Mouse (Mus musculus) forebrain, embryonic 13.5 days (tissue): Measurements from ENCODE around the gene Tsx. TPM values are rescaled to one million over a fixed set of nuclear protein-coding genes. Genes with fewer than 3 reads are reported as not detected.
"Not testable (repeated sequence)": the region's sequence is repeated elsewhere in the genome, so short reads cannot be mapped to it uniquely, and the experiment has no call there.

Experiments
- ATAC-seq: fragments of 200-750 bp; cut with Nextera tagmentation; 2 replicates; pipeline ENCODE4 v1.8.0; 2017
- H3K27ac ChIP-seq: fragments of 300-500 bp; sonication (generic); 2 replicates; pipeline ENCODE4 v1.5.1; 2015; ENCODE audit warnings: inconsistent platforms, mild to moderate bottlenecking, moderate library complexity
- H3K27me3 ChIP-seq: fragments of 300-500 bp; sonication (generic); 2 replicates; pipeline ENCODE4 v1.6.1; 2015; ENCODE audit warnings: mild to moderate bottlenecking, inconsistent platforms
- H3K36me3 ChIP-seq: fragments of 300-500 bp; sonication (generic); 2 replicates; pipeline ENCODE4 v1.6.1; 2015; ENCODE audit warnings: mild to moderate bottlenecking, inconsistent platforms; ENCODE audit not compliant: poor library complexity, severe bottlenecking
- H3K4me1 ChIP-seq: fragments of 300-500 bp; sonication (generic); 2 replicates; pipeline ENCODE4 v1.6.1; 2015; ENCODE audit warnings: inconsistent platforms
- H3K4me2 ChIP-seq: fragments of 300-500 bp; sonication (generic); 2 replicates; pipeline ENCODE4 v1.6.1; 2015; ENCODE audit warnings: inconsistent platforms, mild to moderate bottlenecking, moderate library complexity
- H3K4me3 ChIP-seq: fragments of 300-500 bp; sonication (generic); 2 replicates; pipeline ENCODE4 v1.5.1; 2015; ENCODE audit warnings: mild to moderate bottlenecking, inconsistent platforms
- H3K9ac ChIP-seq: fragments of 300-500 bp; sonication (generic); 2 replicates; pipeline ENCODE4 v1.6.1; 2015; ENCODE audit warnings: mild to moderate bottlenecking, inconsistent platforms
- H3K9me3 ChIP-seq: fragments of 300-500 bp; sonication (generic); replicated peaks from 2 replicates; pipeline ENCODE4 v1.6.1; 2016; ENCODE audit warnings: inconsistent platforms
- WGBS: fragments of 180-500 bp; shearing (Covaris S2); methylation state at CpG from one replicate; pipeline ENCODE4 v1.1.7; 2015; 5-methylcytosine and 5-hydroxymethylcytosine counted together
- polyA plus RNA-seq: library from polyadenylated mRNA; unstranded; fragments of >200 nt; fragmentation: Nextera tagmentation; extraction: Ambion mirVana; gene quantifications from 2 replicates; pipeline ENCODE4 v1.2.1, GENCODE M21; 2015

The Tsx gene
- polyA plus RNA-seq, 1 experiment from 2014 or later: 0.77 TPM

DNA sequence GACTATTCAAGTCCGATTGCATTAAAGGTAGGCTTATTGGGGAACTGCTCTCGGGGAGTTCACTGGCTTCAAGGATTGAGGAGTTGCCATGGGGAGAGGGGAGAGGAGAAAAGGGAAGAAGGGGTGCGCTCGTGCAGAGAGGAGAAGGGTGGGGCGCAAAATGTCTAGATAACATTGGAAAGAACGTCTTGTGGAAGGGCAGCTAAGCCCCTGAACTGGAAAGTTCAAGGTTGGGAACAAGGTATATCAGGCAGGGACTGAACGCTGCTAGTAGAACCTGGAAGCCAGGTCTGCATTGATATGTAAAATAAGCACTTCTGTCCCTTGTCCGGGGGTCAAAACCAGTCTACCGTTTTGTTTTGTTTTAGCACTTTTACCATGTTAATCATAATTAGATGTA, 23.8 kb downstream of the Tsx start:
- 17% methylated on average over 9 of the region's 9 CpGs for WGBS
- peaks cover 35% of the 10 kb centered on the region for H3K27me3 ChIP-seq
- no peak overlapping the region for H3K4me3 ChIP-seq

DNA sequence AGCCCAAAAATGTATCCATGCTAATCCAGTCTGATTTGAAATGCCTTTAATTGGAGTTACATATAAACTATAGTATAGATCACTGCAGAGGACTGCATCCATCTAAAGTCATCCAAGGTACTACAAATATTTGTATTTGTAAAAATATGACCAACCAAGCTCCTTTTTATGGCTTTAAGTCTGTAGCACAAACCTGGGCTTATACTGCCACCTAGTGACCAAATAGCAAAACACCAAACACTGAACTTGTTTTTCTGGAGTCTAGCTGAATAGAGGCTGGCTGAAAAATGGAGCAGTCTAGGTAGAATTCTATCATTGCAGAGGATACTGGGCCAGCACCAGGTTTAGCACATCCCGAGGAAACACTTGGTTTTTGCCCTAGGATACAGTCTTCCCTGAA, 26.5 kb downstream of the Tsx start:
- Histone ChIP-seq H3K4me3 (no peak overlapping the region), H3K27ac (no peak overlapping the region), H3K9me3 (no peaks in the 10 kb centered on the region), H3K9ac (no peak overlapping the region), H3K4me1 (no peaks in the 10 kb centered on the region), H3K27me3 (peaks cover 34% of the 10 kb centered on the region), H3K4me2 (no peak overlapping the region), H3K36me3 (no peaks in the 10 kb centered on the region)
- ATAC-seq: 0 out of 2 replicates have a peak, but pooled peaks have one; percentile 30
- WGBS: 0% methylated on average over 1 of the region's 1 CpGs

More for the DNA sequence above, 23.8 kb downstream of the Tsx start:
- Histone ChIP-seq H3K4me2 (no peak overlapping the region), H3K9ac (no peak overlapping the region), H3K9me3 (no peaks in the 10 kb centered on the region), H3K36me3 (no peaks in the 10 kb centered on the region), H3K27ac (no peak overlapping the region), H3K4me1 (no peaks in the 10 kb centered on the region)
- no peak for ATAC-seq

- no peaks in the 10 kb centered on the region for H3K36me3 ChIP-seq
- WGBS: 38% methylated on average over 7 of the region's 7 CpGs
- H3K27me3 ChIP-seq: peaks cover 39% of the 10 kb centered on the region
- H3K4me2 ChIP-seq: no peak overlapping the region
- H3K9ac ChIP-seq: no peak overlapping the region
- no peak overlapping the region for H3K27ac ChIP-seq
- H3K4me3 ChIP-seq: no peak overlapping the region
- ATAC-seq: no peak
- no peaks in the 10 kb centered on the region for H3K4me1 ChIP-seq
- no peaks in the 10 kb centered on the region for H3K9me3 ChIP-seq
Observed at GRCm38 (mm10) chrX:103443755-103444154, 29.5 kb downstream of the Tsx start.

GRCm38 (mm10) chrX:103447539-103448169, 33.4 kb downstream of the Tsx start:
- Histone ChIP-seq H3K36me3 (no peaks in the 10 kb centered on the region), H3K4me2 (peak overlapping the region; percentile 69), H3K27ac (no peak overlapping the region), H3K4me1 (no peaks in the 10 kb centered on the region), H3K9me3 (no peaks in the 10 kb centered on the region), H3K4me3 (peak overlapping the region; percentile 38), H3K27me3 (peaks cover 41% of the 10 kb centered on the region), H3K9ac (peak overlapping the region; percentile 50)
- WGBS: 10% methylated on average over 34 of the region's 34 CpGs
- no peak for ATAC-seq

DNA sequence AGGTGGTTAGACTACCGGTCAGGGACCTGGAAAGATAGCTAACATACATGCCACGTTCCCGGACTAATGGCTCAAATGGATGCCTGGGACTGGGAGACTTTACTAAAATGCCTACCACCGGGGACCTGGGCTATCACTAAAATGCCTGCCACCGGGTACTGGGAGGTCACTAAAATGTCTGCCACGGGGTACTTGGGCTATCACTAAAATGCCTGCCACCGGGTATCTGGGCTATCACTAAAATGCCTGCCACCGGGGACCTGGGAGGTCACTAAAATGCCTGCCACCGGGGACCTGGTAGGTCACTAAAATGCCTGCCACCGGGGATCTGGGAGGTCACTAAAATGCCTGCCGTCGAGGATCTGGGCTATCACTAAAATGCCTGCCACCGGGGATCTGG, 34.2 kb downstream of the Tsx start:
- not testable (repeated sequence) for ATAC-seq, H3K4me1 ChIP-seq, H3K9me3 ChIP-seq, H3K4me3 ChIP-seq, H3K36me3 ChIP-seq, H3K27ac ChIP-seq, H3K9ac ChIP-seq
- 52% methylated on average over 10 of the region's 13 CpGs for WGBS
- peaks cover 44% of the 10 kb centered on the region for H3K27me3 ChIP-seq
- peak overlapping the region; percentile 69; the same call in 1 of the 2 replicates for H3K4me2 ChIP-seq

GRCm38 (mm10) chrX:103448943-103449722, 34.9 kb downstream of the Tsx start:
- H3K27me3 ChIP-seq: peaks cover 44% of the 10 kb centered on the region
- WGBS: 70% methylated on average over 20 of the region's 27 CpGs
- H3K9ac ChIP-seq, H3K9me3 ChIP-seq, H3K4me3 ChIP-seq, H3K4me2 ChIP-seq, H3K27ac ChIP-seq, H3K36me3 ChIP-seq, H3K4me1 ChIP-seq, ATAC-seq: not testable (repeated sequence)

GRCm38 (mm10) chrX:103452815-103453214, 38.5 kb downstream of the Tsx start:
- WGBS: 82% methylated on average over 6 of the region's 6 CpGs

DNA sequence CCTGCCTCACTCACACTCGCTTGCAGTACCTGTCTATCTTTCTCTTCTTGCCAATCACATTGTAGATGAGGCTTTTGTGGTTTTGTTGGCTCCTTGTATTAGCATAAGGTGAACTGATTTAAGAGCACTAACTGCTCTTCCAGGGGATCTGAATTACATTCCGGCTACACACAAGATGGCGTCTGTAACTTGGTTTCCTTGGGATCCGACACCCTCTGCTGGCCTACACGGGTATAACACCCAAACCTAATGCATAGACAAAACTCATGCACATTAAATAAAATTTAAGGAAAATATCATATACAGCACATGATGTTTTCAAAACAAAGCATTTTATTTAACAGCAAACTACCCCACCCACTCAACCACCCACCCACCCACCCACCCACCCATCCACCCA, 45.8 kb downstream of the Tsx start:
- Histone ChIP-seq H3K27ac (no peak overlapping the region), H3K4me1 (no peaks in the 10 kb centered on the region), H3K4me2 (no peak overlapping the region), H3K9me3 (no peaks in the 10 kb centered on the region), H3K36me3 (no peaks in the 10 kb centered on the region), H3K9ac (no peak overlapping the region), H3K27me3 (no peaks in the 10 kb centered on the region), H3K4me3 (no peak overlapping the region)
- ATAC-seq: no peak
- WGBS: 69% methylated on average over 5 of the region's 5 CpGs

More at GRCm38 (mm10) chrX:103452815-103453214, 38.5 kb downstream of the Tsx start:
- Histone ChIP-seq H3K36me3 (no peaks in the 10 kb centered on the region), H3K27me3 (peaks cover 21% of the 10 kb centered on the region), H3K27ac (no peak overlapping the region), H3K4me1 (no peaks in the 10 kb centered on the region), H3K4me2 (no peak overlapping the region), H3K4me3 (no peak overlapping the region), H3K9me3 (no peaks in the 10 kb centered on the region), H3K9ac (no peak overlapping the region)
- ATAC-seq: no peak

DNA sequence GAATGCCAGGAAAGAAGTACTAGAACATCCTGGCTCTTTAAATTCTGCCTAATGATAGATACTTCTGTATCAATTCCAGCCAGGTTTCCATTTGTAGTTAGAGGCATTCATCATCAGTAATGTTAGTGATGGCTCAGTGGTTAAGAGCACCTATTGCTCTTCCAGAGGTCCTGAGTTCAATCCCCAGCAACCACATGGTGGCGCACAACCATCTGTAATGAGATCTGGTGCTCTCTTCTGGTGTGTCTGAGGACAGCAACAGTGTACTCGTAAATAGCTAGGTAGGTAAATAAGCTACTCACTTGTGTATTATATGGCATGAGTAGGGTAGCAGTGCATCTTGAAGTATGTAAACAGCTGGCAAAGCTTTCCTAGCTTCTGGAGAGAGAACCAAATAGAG, 54.7 kb downstream of the Tsx start:
- Histone ChIP-seq H3K4me1 (no peaks in the 10 kb centered on the region), H3K9ac (no peak overlapping the region), H3K4me2 (no peak overlapping the region), H3K36me3 (no peaks in the 10 kb centered on the region), H3K9me3 (no peaks in the 10 kb centered on the region), H3K4me3 (no peak overlapping the region), H3K27ac (no peak overlapping the region), H3K27me3 (no peaks in the 10 kb centered on the region)
- WGBS: 71% methylated on average over 2 of the region's 2 CpGs
- ATAC-seq: no peak

- no peaks in the 10 kb centered on the region for H3K9me3 ChIP-seq
- ATAC-seq: no peak
- H3K4me2 ChIP-seq: no peak overlapping the region
- H3K9ac ChIP-seq: no peak overlapping the region
- H3K27me3 ChIP-seq: no peaks in the 10 kb centered on the region
- no peak overlapping the region for H3K4me3 ChIP-seq
- no peaks in the 10 kb centered on the region for H3K4me1 ChIP-seq
- H3K36me3 ChIP-seq: no peaks in the 10 kb centered on the region
- WGBS: 82% methylated on average over 3 of the region's 3 CpGs
- H3K27ac ChIP-seq: no peak overlapping the region
Observed at GRCm38 (mm10) chrX:103472346-103472745, 58.1 kb downstream of the Tsx start.
